Mouse (Mus musculus): ENCODE data around the gene Cabin1. TPM values are rescaled to one million over a fixed set of nuclear protein-coding genes. Genes with fewer than 3 reads are reported as not detected.
A peak's percentile ranks its signal among the peaks of the same experiment; 100 is the strongest.

Gene Cabin1
- polyA plus RNA-seq, 1 experiment: 24.0 TPM

- no peak overlapping the region for H3ac ChIP-seq (ENCODE audit: control insufficient read depth, insufficient read length)
- no peaks in the 10 kb centered on the region for H3K36me3 ChIP-seq (ENCODE audit: control insufficient read depth, insufficient read depth)
- H3K79me2 ChIP-seq (ENCODE audit: control insufficient read depth, insufficient read depth): no peaks in the 10 kb centered on the region
- H3K4me3 ChIP-seq: no peak overlapping the region
- H3K27me3 ChIP-seq (ENCODE audit: control insufficient read depth, insufficient read depth, insufficient read length): peaks cover 5% of the 10 kb centered on the region
- no peak for TF ChIP-seq USF1 (IDR thresholded peaks at IDR 0.05; ENCODE audit: low read depth)
- no peak for TF ChIP-seq E2F4 (IDR thresholded peaks at IDR 0.05; ENCODE audit: insufficient read depth)
- TF ChIP-seq SRF (IDR thresholded peaks at IDR 0.05; ENCODE audit: control insufficient read depth, insufficient read length, low read depth): no peak
- no peak for TF ChIP-seq MAX (IDR thresholded peaks at IDR 0.05; ENCODE audit: low read depth)
- TF ChIP-seq REST (IDR thresholded peaks at IDR 0.05; ENCODE audit: insufficient read depth, insufficient read length): no peak
- TF ChIP-seq POLR2A (IDR thresholded peaks at IDR 0.05; ENCODE audit: insufficient read length, low read depth): no peak
- no peak for TF ChIP-seq POLR2AphosphoS2 (IDR thresholded peaks at IDR 0.05; ENCODE audit: insufficient read length, low read depth)
- no peak for TF ChIP-seq CEBPB (IDR thresholded peaks at IDR 0.05; ENCODE audit: insufficient read depth, poor library complexity, severe bottlenecking)
- no peak for TF ChIP-seq MYOD1 (IDR thresholded peaks at IDR 0.05; ENCODE audit: control insufficient read depth in 1 of 3, insufficient read length in 2 of 3, low read depth in 2 of 3)
- TF ChIP-seq TCF12 (IDR thresholded peaks at IDR 0.05; ENCODE audit: insufficient read depth, poor library complexity, severe bottlenecking): no peak
- no peak for TF ChIP-seq TCF3 (IDR thresholded peaks at IDR 0.05; ENCODE audit: insufficient read length, low read depth)
- TF ChIP-seq MYOG (IDR thresholded peaks at IDR 0.05; ENCODE audit: control insufficient read depth in 1 of 3, insufficient read depth in 1 of 3, insufficient read length in 2 of 3, low read depth in 2 of 3): no peak
- H3K4me2 ChIP-seq (ENCODE audit: low read depth): no peak overlapping the region
Measured at GRCm38 (mm10) chr10:75789081-75789735, 25.1 kb upstream of the Cabin1 start.

- H3ac ChIP-seq (ENCODE audit: control insufficient read depth, insufficient read length): no peak overlapping the region
- H3K36me3 ChIP-seq (ENCODE audit: control insufficient read depth, insufficient read depth): no peaks in the 10 kb centered on the region
- TF ChIP-seq USF1 (IDR thresholded peaks at IDR 0.05; ENCODE audit: low read depth) (no peak), SRF (IDR thresholded peaks at IDR 0.05; ENCODE audit: control insufficient read depth, insufficient read length, low read depth) (no peak), MAX (IDR thresholded peaks at IDR 0.05; ENCODE audit: low read depth) (no peak), E2F4 (IDR thresholded peaks at IDR 0.05; ENCODE audit: insufficient read depth) (no peak), POLR2AphosphoS2 (IDR thresholded peaks at IDR 0.05; ENCODE audit: insufficient read length, low read depth) (no peak), MYOG (IDR thresholded peaks at IDR 0.05; ENCODE audit: control insufficient read depth in 1 of 3, insufficient read depth in 1 of 3, insufficient read length in 2 of 3, low read depth in 2 of 3) (no peak), TCF12 (IDR thresholded peaks at IDR 0.05; ENCODE audit: insufficient read depth, poor library complexity, severe bottlenecking) (no peak), CEBPB (IDR thresholded peaks at IDR 0.05; ENCODE audit: insufficient read depth, poor library complexity, severe bottlenecking) (no peak)
- H3K27me3 ChIP-seq (ENCODE audit: control insufficient read depth, insufficient read depth, insufficient read length): peaks cover 11% of the 10 kb centered on the region
- no peak overlapping the region for H3K4me3 ChIP-seq
- H3K79me2 ChIP-seq (ENCODE audit: control insufficient read depth, insufficient read depth): no peaks in the 10 kb centered on the region
- no peak overlapping the region for H3K4me2 ChIP-seq (ENCODE audit: low read depth)
Measured at GRCm38 (mm10) chr10:75788277-75788676, 24.1 kb upstream of the Cabin1 start.

DNA sequence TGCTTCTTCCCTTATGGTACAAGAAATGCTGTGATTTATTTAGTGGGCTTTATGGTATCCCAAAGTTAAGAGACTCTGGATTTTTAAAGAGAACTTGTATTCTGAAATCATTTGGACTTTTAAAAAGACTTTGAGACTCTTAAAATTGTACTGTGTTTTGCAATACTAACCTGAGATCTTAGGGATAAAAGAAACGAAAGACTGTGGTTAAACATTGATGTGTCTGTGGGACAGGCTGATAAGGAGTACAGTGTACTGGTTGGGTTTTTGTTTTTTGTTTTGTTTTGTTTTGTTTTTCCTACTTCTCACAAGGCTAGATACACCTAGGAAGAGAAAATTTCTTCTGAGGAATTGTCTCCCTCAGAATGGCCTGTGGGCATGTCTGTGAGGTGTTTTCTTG, 21.3 kb upstream of the Cabin1 start:
- TF ChIP-seq MAX (IDR thresholded peaks at IDR 0.05; ENCODE audit: low read depth): no peak
- TF ChIP-seq POLR2AphosphoS2 (IDR thresholded peaks at IDR 0.05; ENCODE audit: insufficient read length, low read depth): no peak
- TF ChIP-seq REST (IDR thresholded peaks at IDR 0.05; ENCODE audit: insufficient read depth, insufficient read length): no peak
- TF ChIP-seq E2F4 (IDR thresholded peaks at IDR 0.05; ENCODE audit: insufficient read depth): no peak
- TF ChIP-seq USF1 (IDR thresholded peaks at IDR 0.05; ENCODE audit: low read depth): no peak
- no peak for TF ChIP-seq POLR2A (IDR thresholded peaks at IDR 0.05; ENCODE audit: insufficient read length, low read depth)
- no peak for TF ChIP-seq SRF (IDR thresholded peaks at IDR 0.05; ENCODE audit: control insufficient read depth, insufficient read length, low read depth)
- no peak for TF ChIP-seq TCF3 (IDR thresholded peaks at IDR 0.05; ENCODE audit: insufficient read length, low read depth)
- no peak for TF ChIP-seq MYOG (IDR thresholded peaks at IDR 0.05; ENCODE audit: control insufficient read depth in 1 of 3, insufficient read depth in 1 of 3, insufficient read length in 2 of 3, low read depth in 2 of 3)
- no peak for TF ChIP-seq TCF12 (IDR thresholded peaks at IDR 0.05; ENCODE audit: insufficient read depth, poor library complexity, severe bottlenecking)
- TF ChIP-seq CEBPB (IDR thresholded peaks at IDR 0.05; ENCODE audit: insufficient read depth, poor library complexity, severe bottlenecking): no peak
- TF ChIP-seq MYOD1 (IDR thresholded peaks at IDR 0.05; ENCODE audit: control insufficient read depth in 1 of 3, insufficient read length in 2 of 3, low read depth in 2 of 3): no peak
- Histone ChIP-seq H3K4me3 (no peak overlapping the region), H3K36me3 (ENCODE audit: control insufficient read depth, insufficient read depth) (no peaks in the 10 kb centered on the region), H3K4me2 (ENCODE audit: low read depth) (no peak overlapping the region), H3K79me2 (ENCODE audit: control insufficient read depth, insufficient read depth) (no peaks in the 10 kb centered on the region), H3K27me3 (ENCODE audit: control insufficient read depth, insufficient read depth, insufficient read length) (peaks cover 20% of the 10 kb centered on the region), H3ac (ENCODE audit: control insufficient read depth, insufficient read length) (no peak overlapping the region)

DNA sequence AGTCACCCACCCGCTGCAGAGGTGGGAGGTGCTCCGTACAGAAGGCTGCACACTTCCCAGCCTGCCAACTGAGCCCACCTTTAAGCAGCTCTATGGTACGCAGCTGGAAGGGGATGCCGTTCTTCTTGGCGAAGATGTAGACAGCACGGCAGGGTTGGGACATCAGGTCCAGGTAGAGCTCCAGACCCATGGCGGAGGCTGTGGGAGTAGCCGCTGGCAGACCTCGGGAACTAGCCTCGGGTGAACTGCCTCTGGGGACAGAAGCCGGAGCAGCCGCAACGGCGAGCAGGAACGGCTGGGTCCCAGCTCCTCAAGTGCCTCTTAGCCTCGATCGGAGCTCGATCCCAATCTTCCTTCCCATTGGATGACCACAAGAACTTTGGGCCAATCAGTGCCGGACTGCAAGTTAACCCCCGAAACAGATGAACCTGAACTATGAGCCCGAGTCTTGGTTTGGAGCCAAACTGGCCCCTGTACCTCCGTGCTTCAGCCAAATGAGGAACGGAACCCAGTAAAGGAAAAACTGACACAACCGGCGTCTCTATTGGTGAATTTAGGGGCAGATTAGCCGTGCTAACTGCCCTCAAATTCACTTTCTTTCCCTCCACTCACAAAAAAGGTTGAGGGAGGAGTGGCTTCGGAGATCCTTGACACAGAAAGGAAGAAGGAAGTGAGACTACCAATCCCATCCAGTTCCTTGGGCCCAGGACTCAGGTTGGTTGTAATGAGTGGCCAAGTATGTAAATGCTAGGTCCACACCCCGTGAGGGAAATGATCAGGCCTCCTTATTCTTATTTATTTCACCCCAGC, 16.8 kb upstream of the Cabin1 start, which contains the start of the genes Gm20441 and Gstt3:
Gm20441 (minus strand) TSS at position 186 of the 810 bp plus-strand sequence.
Gstt3 (minus strand) TSS at position 646 of the 810 bp plus-strand sequence.
- no peak for TF ChIP-seq E2F4 (IDR thresholded peaks at IDR 0.05; ENCODE audit: insufficient read depth)
- no peak for TF ChIP-seq MYOG (IDR thresholded peaks at IDR 0.05; ENCODE audit: control insufficient read depth in 1 of 3, insufficient read depth in 1 of 3, insufficient read length in 2 of 3, low read depth in 2 of 3)
- no peak for TF ChIP-seq MYOD1 (IDR thresholded peaks at IDR 0.05; ENCODE audit: control insufficient read depth in 1 of 3, insufficient read length in 2 of 3, low read depth in 2 of 3)
- no peak for TF ChIP-seq REST (IDR thresholded peaks at IDR 0.05; ENCODE audit: insufficient read depth, insufficient read length)
- no peak for TF ChIP-seq USF1 (IDR thresholded peaks at IDR 0.05; ENCODE audit: low read depth)
- no peak for TF ChIP-seq SRF (IDR thresholded peaks at IDR 0.05; ENCODE audit: control insufficient read depth, insufficient read length, low read depth)
- TF ChIP-seq TCF3 (IDR thresholded peaks at IDR 0.05; ENCODE audit: insufficient read length, low read depth): no peak
- TF ChIP-seq POLR2AphosphoS2 (IDR thresholded peaks at IDR 0.05; ENCODE audit: insufficient read length, low read depth): no peak
- TF ChIP-seq MAX (IDR thresholded peaks at IDR 0.05; ENCODE audit: low read depth): no peak
- TF ChIP-seq TCF12 (IDR thresholded peaks at IDR 0.05; ENCODE audit: insufficient read depth, poor library complexity, severe bottlenecking): no peak
- no peak for TF ChIP-seq POLR2A (IDR thresholded peaks at IDR 0.05; ENCODE audit: insufficient read length, low read depth)
- TF ChIP-seq CEBPB (IDR thresholded peaks at IDR 0.05; ENCODE audit: insufficient read depth, poor library complexity, severe bottlenecking): no peak
- no peaks in the 10 kb centered on the region for H3K79me2 ChIP-seq (ENCODE audit: control insufficient read depth, insufficient read depth)

More for the DNA sequence above, 16.8 kb upstream of the Cabin1 start, which contains the start of the genes Gm20441 and Gstt3:
- Histone ChIP-seq H3ac (ENCODE audit: control insufficient read depth, insufficient read length) (no peak within 1 kb of the TSS), H3K27me3 (ENCODE audit: control insufficient read depth, insufficient read depth, insufficient read length) (peaks cover 31% of the 10 kb centered on the region), H3K4me3 (no peak within 1 kb of the TSS), H3K36me3 (ENCODE audit: control insufficient read depth, insufficient read depth) (no peaks in the 10 kb centered on the region), H3K4me2 (ENCODE audit: low read depth) (peak within 1 kb of the TSS; percentile 72)
